Mouse (Mus musculus) spleen, postnatal 36 days (tissue): ENCODE data around the gene Fut1.
A peak's percentile ranks its signal among the peaks of the same experiment; 100 is the strongest.
"Not testable (repeated sequence)": the region's sequence is repeated elsewhere in the genome, so short reads cannot be mapped to it uniquely, and the experiment has no call there.

ENCODE experiments used
- DNase-seq, 2 experiments: peaks; one replicate each; pipeline ENCODE4 v3.0.0; 2022; ENCODE audit warnings: low spot score in 2 of 2, mixed read lengths in 1 of 2

Fut1 gene

DNA sequence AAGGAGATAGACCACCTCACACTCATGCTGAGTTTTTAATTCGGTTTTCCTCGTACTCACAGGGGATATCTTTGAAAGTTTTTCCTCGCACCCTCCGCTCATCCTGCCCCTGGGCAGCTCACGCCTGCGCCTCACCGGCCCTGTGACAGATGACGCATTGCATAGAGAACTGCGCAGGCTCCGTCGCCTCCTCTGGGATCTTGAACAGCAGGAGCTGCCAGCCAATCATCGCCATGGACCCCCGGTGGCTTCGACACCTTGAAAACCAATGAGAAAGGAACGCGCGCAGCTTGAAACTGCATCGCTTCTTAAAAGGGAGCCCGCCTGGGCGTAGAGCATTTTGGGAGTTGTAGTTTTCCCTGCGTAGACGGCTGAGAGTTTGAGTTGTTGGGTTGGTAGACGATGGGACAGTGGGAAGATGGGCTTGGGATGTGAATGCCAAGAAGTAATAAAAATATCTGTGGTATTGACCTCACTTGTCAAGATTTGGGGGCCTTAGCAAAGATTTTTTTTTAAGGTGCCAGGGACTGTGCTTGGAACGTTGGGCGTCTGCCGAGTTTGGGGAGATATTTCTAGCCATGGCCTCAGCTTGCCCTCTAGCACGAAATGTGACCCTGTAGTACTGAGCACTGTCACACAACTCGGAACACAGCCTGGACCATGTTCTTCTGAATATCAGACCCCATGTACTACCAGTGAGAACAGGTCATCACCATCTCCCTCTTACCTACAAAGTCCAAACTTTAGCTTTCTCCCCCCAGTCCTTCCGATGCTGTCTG, 21.7 kb downstream of the Fut1 start:
- DNase-seq: peak; percentile 32 to 42

DNA sequence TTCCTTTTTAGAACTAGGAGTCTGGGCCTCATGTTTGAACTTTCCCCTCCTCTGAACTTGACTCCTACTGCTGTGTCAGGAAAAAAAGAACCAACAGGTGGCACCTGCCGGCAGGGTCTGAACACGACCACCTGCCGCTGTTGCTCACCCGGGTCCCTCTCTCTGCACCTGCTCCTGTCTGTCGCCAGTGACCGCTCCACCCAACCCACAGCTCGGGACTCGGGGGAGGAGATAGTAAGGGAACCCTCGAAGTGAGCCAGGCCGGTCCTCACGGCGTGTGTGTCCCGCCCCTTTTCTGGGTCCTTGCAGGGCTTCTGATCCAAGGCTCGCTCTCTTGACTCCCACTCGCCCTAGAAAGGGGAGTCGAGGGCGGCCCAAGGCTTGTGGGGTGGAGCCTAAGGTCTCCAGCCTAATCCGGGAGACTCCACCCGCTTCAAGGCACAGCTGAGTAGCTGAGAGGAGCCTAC, 22.5 kb downstream of the Fut1 start, which contains the start of gene Mamstr:
Gene Mamstr, plus strand, starts transcription at position 417 of the 467 bp plus-strand sequence.
- no peak for DNase-seq

DNA sequence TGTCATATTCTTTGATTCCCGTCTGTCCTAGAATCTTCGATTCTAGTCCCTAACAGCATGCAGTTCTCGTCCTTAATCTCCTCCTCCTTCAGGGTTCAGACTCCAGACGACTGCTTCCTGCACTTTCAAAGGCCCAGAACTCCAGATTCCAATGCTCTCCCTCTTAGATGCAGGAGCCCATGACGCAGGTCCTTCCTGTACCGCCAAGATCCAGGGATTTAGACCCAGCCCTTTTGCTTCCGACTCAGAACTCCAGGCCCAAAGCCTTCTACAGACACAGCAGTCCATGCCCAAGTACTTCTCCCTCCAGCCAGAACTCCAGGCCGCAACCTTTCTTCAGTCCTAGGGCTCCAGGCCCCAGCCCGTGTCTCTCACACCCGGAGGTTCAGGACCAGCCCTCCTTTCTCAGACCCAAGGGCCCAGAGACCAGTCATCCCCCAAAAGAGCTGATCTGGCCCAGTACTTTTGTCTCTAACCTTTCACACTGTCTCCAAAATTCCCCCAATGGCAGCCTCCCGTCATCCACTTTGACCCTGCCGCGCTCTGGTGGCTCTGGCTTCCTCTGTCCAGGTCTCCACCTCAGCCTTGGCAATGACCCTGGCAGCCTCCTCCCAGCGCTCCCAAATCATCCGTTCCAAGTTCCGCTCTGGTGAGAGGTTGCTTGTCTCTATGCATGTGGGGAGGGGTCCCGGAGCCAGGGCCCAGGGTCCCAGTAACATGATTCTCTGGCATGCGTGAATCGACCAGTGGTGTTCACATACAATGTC, 23.3 kb downstream of the Fut1 start:
- DNase-seq: no peak

DNA sequence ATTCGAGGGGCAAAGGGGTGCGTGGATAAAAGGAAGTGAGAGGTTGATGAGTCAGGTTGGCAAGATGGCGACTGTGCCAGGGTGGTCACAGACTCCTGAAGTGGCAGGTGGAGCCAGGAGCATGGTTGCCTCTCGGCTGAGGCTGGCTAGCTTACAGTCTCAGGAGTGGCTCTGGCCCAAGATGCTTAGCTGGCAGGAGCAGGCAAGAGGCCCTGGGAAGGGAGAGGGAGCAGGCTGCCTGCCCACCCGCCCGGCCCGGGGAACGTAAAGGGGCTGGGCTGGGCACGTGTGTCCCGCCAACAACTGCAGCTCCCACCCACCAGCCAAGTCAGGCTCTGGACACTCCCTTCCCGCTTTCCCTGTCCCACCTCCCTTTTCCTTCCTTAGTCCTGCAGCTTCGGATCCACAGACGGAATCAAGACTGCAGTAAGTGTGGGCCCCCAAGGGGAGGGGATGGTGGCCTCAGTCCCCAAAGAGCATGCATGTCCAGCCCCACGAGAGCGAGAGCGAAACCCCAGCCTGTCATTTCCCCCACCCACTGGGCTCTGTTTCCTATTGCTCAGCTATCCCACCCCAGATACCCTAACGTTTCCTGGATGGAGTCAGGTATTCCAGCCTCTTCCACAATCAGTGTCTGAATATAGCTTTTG, 24.4 kb downstream of the Fut1 start:
- no peak for DNase-seq

DNA sequence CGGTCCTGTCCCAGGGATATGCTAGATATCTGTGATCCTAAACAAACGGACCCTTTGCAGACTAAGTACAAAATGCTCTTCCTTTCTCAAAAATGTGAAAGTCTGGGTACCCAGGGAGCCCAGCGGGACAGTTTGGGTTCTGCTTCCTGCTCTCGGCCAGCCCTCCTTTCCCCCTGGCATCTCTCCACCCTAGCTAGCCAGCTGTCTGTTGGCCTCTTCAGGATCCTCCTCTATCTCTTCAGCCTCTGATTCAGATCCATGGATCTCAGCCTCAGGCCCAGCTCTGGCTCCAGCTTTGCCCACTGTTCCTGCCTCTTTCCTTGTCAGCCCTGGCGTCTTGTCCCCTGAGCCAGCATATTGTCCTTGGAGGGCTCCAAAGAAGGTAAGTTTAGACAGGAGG, 25.0 kb downstream of the Fut1 start:
- no peak for DNase-seq

DNA sequence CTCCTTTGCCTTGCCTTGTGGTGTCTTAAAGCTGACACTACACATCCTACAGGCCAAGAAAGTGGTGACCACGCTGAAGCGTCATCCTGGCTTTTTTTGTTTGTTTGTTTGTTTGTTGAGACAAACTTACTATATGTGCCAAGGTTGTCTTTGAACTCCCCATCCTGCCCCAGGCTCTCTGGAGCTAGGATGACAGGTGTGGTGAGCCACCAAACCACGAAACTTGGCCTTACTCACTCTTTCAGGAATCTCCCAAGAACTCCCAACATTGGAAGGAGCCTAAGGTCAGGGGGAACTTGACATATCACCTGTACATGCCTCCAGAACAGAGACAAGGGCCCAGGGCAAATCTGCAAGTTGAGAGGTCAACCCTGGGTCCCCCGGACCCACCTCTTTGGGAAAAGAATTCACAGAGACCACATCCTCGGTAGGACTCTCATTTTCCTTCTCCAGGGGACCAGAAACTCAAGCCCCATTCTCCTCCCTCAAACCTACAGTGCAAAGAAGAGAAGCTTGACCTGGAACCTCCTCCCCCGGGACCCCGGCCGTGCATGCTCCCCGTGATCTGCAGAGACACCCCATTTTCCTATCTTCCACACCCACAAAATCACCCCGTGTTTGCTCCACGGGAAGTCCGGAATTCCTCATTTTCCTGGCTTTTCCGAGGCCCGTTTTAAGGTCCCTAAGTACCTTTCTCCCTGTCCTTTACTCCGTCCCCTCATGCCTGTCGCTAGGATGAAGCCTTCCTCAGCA, 25.6 kb downstream of the Fut1 start:
- no peak for DNase-seq

DNA sequence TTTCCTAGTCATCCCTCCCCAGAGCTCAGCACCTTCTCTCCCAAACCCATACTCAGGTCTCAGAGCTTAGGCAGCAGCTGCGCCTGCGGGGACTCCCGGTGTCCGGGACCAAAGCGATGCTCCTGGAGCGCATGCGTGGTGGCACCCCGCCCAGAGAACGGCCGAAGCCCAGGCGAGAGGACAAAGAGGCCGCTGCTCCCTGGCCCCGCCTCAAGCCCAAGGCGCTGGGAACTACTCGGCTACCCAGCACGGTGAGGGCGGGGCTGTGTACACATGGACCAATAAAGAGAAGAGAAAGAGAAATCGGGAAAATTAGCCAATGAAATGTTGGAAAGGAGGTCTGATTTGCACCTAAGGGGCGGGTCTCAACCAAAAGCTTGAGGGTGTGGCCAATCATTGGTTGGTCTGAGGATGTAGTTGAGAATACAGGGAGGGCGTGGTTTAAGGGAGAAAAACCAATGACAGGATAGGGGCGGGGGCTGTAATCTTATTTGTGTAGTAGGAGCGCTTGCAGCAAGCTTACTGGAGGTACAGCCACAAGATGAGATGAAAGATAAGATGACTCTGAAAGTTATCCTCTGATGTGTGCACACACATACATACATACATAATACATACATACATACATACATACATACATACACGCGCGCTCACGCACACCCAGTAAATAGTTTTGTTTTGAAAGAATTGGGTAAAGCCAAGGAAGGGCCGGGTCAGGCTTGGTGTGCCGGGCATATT, 26.5 kb downstream of the Fut1 start:
- peak; percentile 79 to 84 for DNase-seq

DNA sequence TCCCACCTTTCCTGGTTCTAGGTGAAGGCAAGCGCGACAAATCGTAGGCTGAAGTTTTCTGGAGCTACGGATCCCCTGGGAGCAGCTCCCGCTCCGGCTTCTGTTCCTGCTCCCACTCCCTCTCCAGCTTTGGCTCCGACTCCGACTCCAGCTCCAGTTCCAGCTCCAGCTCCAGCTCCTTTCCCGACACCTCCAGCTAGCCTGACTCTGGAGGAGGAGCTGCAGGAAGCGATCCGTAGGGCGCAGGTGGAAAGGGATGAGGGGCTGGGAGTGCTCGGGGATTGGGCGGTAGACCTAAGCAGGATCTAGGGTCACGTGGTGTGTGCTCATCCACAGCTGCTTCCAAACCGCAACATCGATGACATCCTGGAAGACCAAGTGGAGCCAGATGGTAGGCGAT, 27.1 kb downstream of the Fut1 start:
- no peak for DNase-seq

DNA sequence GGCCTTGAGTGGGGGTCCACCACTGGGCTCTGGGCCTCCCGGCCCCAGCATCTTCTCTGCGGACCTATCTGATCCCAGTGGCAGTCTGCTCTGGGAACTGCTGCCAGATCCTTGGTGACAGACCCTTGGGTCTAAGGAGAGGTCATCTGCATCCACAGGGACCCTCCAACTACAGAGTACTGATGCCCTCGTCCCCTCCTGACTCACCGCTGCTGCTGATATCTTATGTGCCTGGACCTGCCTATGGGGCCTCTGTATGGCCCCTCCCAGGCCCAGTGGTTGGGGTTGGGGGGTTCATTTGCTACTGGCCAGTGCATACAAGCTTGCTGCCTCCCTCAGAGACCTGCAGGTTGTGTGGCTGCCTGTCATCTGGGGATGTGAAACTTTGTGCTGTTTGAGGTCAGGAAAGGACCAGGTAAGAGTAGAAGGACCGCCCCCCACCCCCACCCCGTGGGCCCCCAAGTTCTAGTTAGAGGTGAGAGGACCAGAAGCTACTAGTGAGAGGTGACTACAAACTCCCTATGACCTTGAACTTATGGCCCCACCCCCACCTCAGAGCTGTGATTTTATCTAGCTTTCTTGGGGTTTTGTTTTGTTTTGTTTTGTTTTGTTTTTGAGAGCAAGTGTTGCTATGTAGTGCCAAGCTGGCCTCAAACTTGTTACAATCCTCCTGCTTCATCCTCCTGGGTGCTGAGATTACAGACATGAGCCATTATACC, 27.9 kb downstream of the Fut1 start:
- DNase-seq: no peak

DNA sequence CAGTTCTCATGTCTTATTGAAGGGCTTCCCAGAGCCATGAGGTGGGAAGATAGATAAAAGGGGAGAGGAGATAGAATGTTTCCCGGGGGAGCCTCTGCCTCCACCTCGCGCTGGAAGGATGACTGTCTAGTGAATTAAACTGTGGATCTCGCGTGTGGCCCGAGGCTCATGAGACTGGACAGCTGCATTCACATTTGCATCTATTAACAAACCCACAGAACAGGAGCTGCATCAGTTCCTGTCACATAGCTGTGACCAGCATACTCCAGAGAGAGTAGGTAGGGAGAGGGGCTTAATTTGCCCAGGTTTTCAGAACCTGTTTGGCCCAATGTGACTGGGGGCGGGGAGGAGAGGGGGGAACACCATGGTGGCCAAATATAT, 28.5 kb downstream of the Fut1 start:
- no peak for DNase-seq

DNA sequence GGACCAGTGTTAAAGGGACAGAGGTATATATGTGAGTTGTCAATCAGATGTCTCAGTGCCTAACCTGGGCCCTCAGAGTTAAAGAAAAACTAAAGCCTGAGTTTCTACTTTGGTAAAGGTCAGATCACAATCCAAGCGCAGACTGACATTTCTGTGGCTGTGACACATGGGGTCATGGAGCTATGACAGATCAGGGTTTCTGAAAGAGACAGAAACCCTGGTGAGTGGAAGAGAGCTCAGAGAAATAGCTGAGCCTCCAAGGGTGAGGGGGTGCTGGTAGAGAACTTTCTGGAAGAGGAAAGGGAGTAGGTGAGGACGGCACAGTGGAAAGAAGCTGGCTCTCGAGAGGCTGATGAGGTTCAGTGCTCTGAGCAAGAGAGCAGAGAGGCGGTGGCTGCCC, 29.6 kb downstream of the Fut1 start:
- no peak for DNase-seq

DNA sequence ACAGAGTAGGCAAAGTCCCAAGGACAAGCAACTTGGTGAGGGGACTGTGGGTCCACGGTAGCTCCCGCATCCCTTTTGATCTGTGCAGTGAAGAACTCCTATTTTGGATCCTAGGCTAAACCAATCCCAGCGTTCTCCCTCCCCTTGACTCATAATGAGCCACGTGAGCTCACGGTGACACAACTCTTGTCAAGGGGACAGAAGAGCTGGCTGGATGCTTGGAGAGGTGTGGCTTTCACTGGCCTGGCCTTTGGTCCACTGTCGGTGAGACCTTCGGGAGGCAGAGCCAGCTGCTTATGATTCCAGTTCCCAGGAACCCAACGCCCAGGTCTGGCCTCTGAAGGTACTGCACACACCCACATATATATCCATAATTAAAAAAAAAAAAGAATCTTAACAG, 32.3 kb downstream of the Fut1 start:
- DNase-seq: no peak

DNA sequence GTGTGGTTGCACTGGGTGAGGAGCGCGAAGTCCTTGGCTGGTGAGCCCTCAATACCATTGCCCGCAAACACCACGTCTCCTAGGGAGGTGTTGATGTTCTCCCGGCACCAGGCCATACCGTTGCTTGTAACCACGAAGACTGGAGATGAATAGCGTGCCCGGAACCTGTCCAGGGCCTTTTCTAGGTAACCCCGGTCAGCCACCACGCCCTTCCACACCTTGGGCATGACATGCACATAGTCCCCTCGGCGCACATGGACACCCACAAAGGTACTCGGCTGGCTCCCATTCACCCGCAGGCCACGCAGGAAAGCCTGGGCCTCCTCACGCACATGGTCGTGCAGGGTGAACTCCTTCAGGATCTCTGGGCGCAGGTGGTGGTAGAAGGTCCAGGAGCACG, 33.4 kb downstream of the Fut1 start:
- DNase-seq: not testable (repeated sequence)

DNA sequence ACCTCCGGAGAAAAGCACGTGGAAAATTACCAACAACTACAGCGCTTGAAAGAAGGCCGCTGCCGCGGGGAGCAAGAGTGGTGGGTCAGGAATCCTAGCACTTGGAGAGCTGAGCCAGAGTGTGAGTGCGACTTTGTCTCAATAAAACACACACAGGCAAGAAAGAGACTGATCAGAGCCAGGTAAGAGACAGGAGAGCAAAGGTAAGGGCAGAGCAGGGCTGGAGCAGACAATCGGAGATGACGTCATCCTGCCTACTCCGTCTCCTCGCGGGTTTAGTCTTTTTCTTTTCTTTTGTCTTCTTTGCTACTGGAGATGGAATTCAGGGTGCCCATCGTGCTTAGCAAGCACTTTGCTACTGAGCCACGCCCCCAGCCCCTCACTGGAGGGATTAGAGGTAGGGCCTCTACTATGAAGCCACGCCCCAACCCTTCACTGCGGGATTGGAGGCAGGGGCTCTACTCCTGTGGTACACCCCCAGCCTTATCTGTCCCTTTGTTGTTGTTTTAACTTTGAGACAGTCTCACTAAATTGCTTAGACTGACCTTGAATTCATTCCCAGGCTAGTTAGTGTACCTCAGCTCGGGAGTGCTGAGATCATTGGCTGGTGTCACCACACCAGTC, 37.4 kb downstream of the Fut1 start:
- no peak for DNase-seq

DNA sequence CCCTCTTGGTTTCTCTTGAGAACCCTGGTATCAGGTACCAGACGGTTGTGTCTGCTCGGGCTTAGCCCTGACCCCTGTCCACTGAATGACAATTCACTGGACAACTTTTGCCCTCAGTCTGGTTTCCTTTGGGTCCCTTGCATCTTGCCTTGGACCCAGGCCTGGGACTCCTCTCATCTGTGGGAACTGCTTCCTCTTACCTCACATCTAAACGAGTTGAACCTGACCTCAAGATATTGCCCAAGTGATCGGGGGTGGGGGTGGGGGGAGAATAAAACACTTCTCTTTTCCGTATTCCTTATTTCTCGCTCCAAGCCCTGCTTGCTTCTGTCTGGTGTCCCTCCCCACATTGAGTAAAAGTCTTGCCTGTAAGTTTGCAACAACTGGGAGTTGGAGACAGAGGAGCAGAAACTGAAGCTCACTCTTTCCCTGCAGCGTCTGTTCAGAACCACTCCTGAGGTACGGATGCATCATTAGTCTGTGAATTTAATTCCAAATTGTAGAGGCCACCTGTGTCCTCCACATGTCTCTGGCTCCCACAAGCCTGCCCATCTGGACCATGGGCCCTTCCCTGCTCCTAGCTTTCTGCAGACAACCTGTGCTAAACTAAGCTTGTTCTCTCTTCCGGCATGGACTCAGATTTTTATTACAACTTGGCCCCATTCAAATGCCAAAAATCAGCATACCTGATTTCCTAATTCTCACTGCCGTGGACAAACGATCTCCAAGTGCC, 43.8 kb downstream of the Fut1 start:
- no peak for DNase-seq

DNA sequence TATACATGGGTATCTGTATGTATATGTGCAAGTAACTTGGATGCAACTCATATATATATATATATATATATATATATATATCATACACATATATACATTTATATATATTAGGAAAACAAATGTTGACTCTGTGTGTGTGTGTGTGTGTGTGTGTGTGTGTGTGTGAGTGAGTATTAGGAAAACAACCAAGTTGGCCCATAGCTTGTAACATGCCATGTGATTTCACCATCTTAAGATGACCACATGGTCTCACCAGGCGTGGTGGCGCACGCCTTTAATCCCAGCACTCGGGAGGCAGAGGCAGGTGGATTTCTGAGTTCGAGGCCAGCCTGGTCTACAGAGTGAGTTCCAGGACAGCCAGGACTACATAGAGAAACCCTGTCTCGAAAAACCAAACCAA, 44.6 kb downstream of the Fut1 start:
- not testable (repeated sequence) for DNase-seq

DNA sequence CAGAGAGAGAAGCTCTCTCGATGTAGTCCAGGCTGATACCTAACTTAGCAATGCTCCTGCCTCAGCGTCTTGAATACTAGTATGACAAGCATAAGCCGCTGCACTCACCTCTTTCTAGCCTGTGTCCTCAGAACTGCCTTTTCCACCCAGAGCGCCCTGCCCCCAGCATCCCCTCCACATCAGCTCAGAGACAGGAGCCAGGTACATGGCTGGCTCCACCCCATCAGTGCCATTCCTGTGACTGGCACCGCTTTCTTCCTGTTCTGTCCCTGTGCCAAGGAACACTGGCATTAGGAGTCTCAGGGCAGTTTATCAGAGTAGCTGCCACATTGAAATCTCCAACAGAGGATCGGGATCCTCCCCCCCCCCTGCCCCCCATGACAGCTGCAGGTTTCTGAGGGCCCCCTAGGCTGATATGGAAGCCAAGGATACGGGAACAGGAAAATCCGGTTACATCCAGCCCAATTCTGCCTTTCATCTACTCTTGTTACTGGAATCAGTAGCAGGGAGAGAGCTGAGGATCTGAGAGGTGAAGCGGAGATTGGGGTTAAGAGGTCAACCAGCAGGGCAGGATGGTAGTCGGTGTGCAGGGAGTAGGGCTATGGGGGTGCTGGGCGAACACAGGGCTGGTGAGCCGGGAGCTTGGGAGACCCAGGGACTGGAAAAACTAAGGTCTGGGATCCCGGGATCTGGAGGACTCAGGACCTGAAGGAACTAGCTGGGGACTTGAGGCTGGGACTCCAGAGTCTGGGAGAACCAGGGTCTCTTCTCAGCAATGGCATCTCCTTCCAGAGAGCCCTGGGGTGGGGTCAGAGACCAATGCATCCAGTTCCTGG, 48.4 kb downstream of the Fut1 start:
- no peak for DNase-seq

DNA sequence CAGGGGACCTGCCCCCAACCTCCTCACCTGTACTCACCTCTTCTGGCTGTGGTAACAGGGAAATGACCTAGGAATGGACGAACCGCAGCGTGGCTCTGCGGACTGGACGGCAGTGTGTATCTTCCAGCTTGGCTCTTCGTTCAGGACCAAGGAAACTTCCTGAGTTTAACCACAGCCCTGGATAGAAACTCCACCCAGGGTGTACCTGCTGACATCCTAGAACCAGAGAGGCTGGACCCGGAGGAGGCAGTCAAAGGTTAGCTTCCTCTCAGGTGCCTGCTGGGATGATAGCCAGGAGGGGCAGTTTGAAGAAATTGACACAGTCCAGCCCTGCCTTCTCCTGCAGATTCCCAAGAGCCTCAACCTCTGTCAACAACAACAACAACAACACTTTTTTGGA, 49.1 kb downstream of the Fut1 start, which contains the start of gene Fut2:
Gene Fut2, minus strand, starts transcription at position 234 of the 400 bp plus-strand sequence.
- DNase-seq: no peak
